ENCODE assay signal across 28 mouse cellular contexts in genomic region chr10:43014358-43014757, GRCm38 (mm10).
DNase-seq lines count a peak whose midpoint lies in the region; ATAC-seq and TF ChIP-seq lines count a peak whose summit lies in the region.
"Had no signal": no experiment of that assay in that cellular context is flagged by ENCODE, and none has a peak within 500 bp of the region (broad histone marks: within the 10 kb centered on the region; RNA-seq: fewer than 3 reads in every experiment).

No protein-coding gene starts in this region.

- no peak overlapping the region for H3K4me3 ChIP-seq in embryonic facial prominence, embryonic 13.5 days
- H3K4me3 ChIP-seq in embryonic facial prominence, embryonic 10.5 days: no peak overlapping the region
- H3K4me3 ChIP-seq in heart, adult 2 months: no peak overlapping the region
- H3K4me3 ChIP-seq in embryonic facial prominence, embryonic 14.5 days (ENCODE audit: low read depth, low read length): no peak overlapping the region
- H3K4me3 ChIP-seq: embryonic facial prominence, embryonic 12.5 days; erythroblast, embryonic 14.5 days; forebrain, embryonic 10.5 days; forebrain, embryonic 12.5 days had no signal

- H3K27ac ChIP-seq in embryonic facial prominence, embryonic 13.5 days: peak overlapping the region; percentile 40; the same call in 1 of the 2 replicates
- no peak overlapping the region for H3K27ac ChIP-seq in embryonic facial prominence, embryonic 10.5 days (replicated peaks)
- peak overlapping the region; percentile 33 for H3K27ac ChIP-seq in heart, adult 2 months
- H3K27ac ChIP-seq in embryonic facial prominence, embryonic 14.5 days (replicated peaks; ENCODE audit: low read depth, low read length): no peak overlapping the region
- H3K27ac ChIP-seq: embryonic facial prominence, embryonic 12.5 days; forebrain, embryonic 10.5 days; forebrain, embryonic 12.5 days had no signal

- H3K79me2 ChIP-seq in heart, adult 2 months (replicated peaks; ENCODE audit: control insufficient read depth, insufficient read depth, low read length): no peaks in the 10 kb centered on the region

- intact Hi-C loops in heart, adult 2 months (cut with DNase I): no loop called here
- intact Hi-C loops in heart, postnatal 10 days (cut with DNase I): no loop called here

- H3K4me1 ChIP-seq in embryonic facial prominence, embryonic 13.5 days: peaks cover 12% of the 10 kb centered on the region
- peaks cover 20% of the 10 kb centered on the region for H3K4me1 ChIP-seq in embryonic facial prominence, embryonic 10.5 days
- no peaks in the 10 kb centered on the region for H3K4me1 ChIP-seq in heart, adult 2 months (ENCODE audit: control insufficient read depth, insufficient read depth, low read length)
- peaks cover 4% of the 10 kb centered on the region; the same call in 1 of the 2 replicates for H3K4me1 ChIP-seq in embryonic facial prominence, embryonic 14.5 days (ENCODE audit: control insufficient read depth, insufficient read depth, low read length)
- H3K4me1 ChIP-seq: embryonic facial prominence, embryonic 12.5 days had no signal

- no peak overlapping the region for H3K9ac ChIP-seq in embryonic facial prominence, embryonic 13.5 days
- H3K9ac ChIP-seq in heart, adult 2 months (ENCODE audit: low read depth, low read length): no peak overlapping the region
- no peak overlapping the region for H3K9ac ChIP-seq in embryonic facial prominence, embryonic 14.5 days (ENCODE audit: low read depth, low read length)
- H3K9ac ChIP-seq: embryonic facial prominence, embryonic 12.5 days; forebrain, embryonic 12.5 days had no signal

- H3K4me2 ChIP-seq in embryonic facial prominence, embryonic 13.5 days: 0 out of 2 replicates have a peak overlapping the region, but pooled peaks have one; percentile 9
- H3K4me2 ChIP-seq in embryonic facial prominence, embryonic 14.5 days (ENCODE audit: low read depth, low read length): no peak overlapping the region
- H3K4me2 ChIP-seq: embryonic facial prominence, embryonic 12.5 days; forebrain, embryonic 12.5 days had no signal

- H3K9me3 ChIP-seq in embryonic facial prominence, embryonic 13.5 days: no peaks in the 10 kb centered on the region
- H3K9me3 ChIP-seq in embryonic facial prominence, embryonic 10.5 days: no peaks in the 10 kb centered on the region
- H3K9me3 ChIP-seq in embryonic facial prominence, embryonic 14.5 days (ENCODE audit: control insufficient read depth, low read length): no peaks in the 10 kb centered on the region
- H3K9me3 ChIP-seq: embryonic facial prominence, embryonic 12.5 days; forebrain, embryonic 10.5 days; forebrain, embryonic 12.5 days; G1E had no signal

- H3K27me3 ChIP-seq in embryonic facial prominence, embryonic 13.5 days: 0 out of 2 replicates have a peak, but pooled peaks cover 5% of the 10 kb centered on the region
- peaks cover 22% of the 10 kb centered on the region for H3K27me3 ChIP-seq in embryonic facial prominence, embryonic 10.5 days (replicated peaks; ENCODE audit: low read depth, poor library complexity, severe bottlenecking)
- H3K27me3 ChIP-seq in heart, adult 2 months (ENCODE audit: control insufficient read depth, insufficient read depth, low read length): no peaks in the 10 kb centered on the region
- H3K27me3 ChIP-seq in embryonic facial prominence, embryonic 14.5 days (replicated peaks; ENCODE audit: control insufficient read depth, insufficient read depth, low read length): no peaks in the 10 kb centered on the region
- H3K27me3 ChIP-seq: CH12.LX had no signal

- WGBS in embryonic facial prominence, embryonic 13.5 days: 44% methylated on average over 4 of the region's 4 CpGs
- 79% methylated on average over 4 of the region's 4 CpGs for WGBS in embryonic facial prominence, embryonic 10.5 days
- 82% methylated on average over 4 of the region's 4 CpGs for WGBS in heart, adult 2 months
- WGBS in embryonic facial prominence, embryonic 14.5 days: 50% methylated on average over 4 of the region's 4 CpGs

- no peak for TF ChIP-seq CTCF in heart, adult 2 months (IDR thresholded peaks at IDR 0.05)

- no peak for ATAC-seq in embryonic facial prominence, embryonic 13.5 days (ENCODE audit: insufficient number of reproducible peaks, insufficient read depth, low FRiP score, low TSS enrichment, low read depth)
- peak; percentile 75; the same call in 1 of the 2 replicates for ATAC-seq in embryonic facial prominence, embryonic 14.5 days (ENCODE audit: low read depth)
- no peak for ATAC-seq in monocyte, adult 5-6 weeks (replicated peaks; ENCODE audit: insufficient number of reproducible peaks, low FRiP score, low TSS enrichment, poor library complexity, severe bottlenecking)
- ATAC-seq: activated CD4-positive, CD25-positive, alpha-beta regulatory T cell, adult 4 months; CD4-positive, CD25-positive, alpha-beta regulatory T cell, adult 4 months; forebrain, embryonic 14.5 days; forebrain, embryonic 16.5 days; Patski had no signal

- H3K36me3 ChIP-seq in embryonic facial prominence, embryonic 13.5 days: no peaks in the 10 kb centered on the region
- H3K36me3 ChIP-seq in embryonic facial prominence, embryonic 10.5 days (replicated peaks): peaks cover 8% of the 10 kb centered on the region; the same call in 1 of the 2 replicates
- no peaks in the 10 kb centered on the region; the same call in 1 of the 2 replicates for H3K36me3 ChIP-seq in heart, adult 2 months (ENCODE audit: control insufficient read depth, insufficient read depth, low read length)
- no peaks in the 10 kb centered on the region for H3K36me3 ChIP-seq in embryonic facial prominence, embryonic 14.5 days (ENCODE audit: control insufficient read depth, insufficient read depth, low read length)
- H3K36me3 ChIP-seq: embryonic facial prominence, embryonic 12.5 days; forebrain, embryonic 10.5 days; forebrain, embryonic 12.5 days; G1E had no signal

- no peak for DNase-seq in embryonic facial prominence, embryonic 10.5 days (ENCODE audit: low spot score)
- no peak for DNase-seq in heart, adult 2 months
- no peak for DNase-seq in heart, postnatal 10 days
- peak; percentile 61 for DNase-seq in embryonic facial prominence, embryonic 14.5 days (ENCODE audit: low spot score)
- DNase-seq: adrenal gland, adult 8-10 months; adrenal gland, postnatal 14 days; adrenal gland, postnatal 36 days; B cell, adult 2 months; cerebellum, adult 11 months; cerebellum, adult 18-20 months; cerebellum, adult 8-10 months; cerebellum, adult 9-11 months; cerebellum, postnatal 14 days; cerebellum, postnatal 36 days; embryo, embryonic 11 days had no signal

- TF ChIP-seq EP300 in heart, adult 2 months (IDR thresholded peaks at IDR 0.05; ENCODE audit: insufficient read depth, low read depth, low read length): no peak

- TF ChIP-seq POLR2A in heart, adult 2 months (IDR thresholded peaks at IDR 0.05; ENCODE audit: insufficient read depth, low read depth, low read length): no peak

Comparison
In these comparisons a context has a peak if more than half of its experiments do, and no peak if none do; other contexts are left out.
1. H3K27ac ChIP-seq: peak in embryonic facial prominence, embryonic 13.5 days (single experiment) and heart, adult 2 months (single experiment); none in embryonic facial prominence, embryonic 10.5 days (single experiment) and embryonic facial prominence, embryonic 14.5 days (single experiment).